Mouse (Mus musculus): ENCODE results near the gene Cass4. TPM values are rescaled to one million over a fixed set of nuclear protein-coding genes. Genes with fewer than 3 reads are reported as not detected.

Cass4 gene
- total RNA-seq, 2 experiments from 2014 or later: not detected

DNA sequence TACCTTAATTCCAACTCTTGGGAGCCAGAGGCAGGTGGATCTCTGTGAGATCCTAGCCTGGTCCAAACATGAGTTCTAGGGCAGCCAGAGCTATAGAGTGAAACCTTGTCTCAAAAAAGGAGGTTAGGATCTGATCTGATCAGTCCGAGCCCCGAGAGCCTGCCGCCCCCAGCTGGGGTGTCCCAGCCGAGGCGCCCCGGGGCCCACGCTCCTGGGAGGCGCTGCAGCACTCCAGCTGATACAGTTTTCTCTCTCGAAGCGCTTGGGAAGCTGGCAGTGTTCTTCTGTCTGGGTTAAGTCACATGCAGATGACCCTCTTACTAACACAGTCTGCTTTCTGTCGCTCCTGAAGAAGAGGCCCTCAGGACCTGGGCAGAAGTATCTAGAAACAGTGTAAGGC is 12.3 kb upstream of the Cass4 start:
- ATAC-seq (replicated peaks; ENCODE audit: low FRiP score, low TSS enrichment, poor library complexity, severe bottlenecking): no peak

DNA sequence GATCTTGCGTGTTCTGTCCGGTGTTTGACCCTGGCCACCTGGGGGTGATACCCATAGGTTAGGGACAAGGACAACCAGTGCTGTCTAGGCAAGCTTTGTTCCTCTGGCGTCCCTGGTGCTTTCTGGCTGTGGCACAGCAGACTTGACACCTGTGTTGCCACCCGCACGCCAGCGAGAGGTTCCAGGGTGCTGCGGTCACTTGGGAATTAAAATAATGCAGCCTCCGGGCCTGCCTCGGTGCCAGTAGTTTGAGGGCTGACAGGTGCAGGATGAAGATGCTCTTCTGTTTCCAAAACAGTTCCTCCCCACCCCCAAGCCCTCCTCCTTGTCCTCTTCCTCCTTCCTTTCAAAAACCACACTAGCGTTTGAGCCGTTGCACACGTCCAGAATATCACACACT is 11.7 kb upstream of the Cass4 start:
- ATAC-seq (replicated peaks; ENCODE audit: low FRiP score, low TSS enrichment, poor library complexity, severe bottlenecking): no peak

DNA sequence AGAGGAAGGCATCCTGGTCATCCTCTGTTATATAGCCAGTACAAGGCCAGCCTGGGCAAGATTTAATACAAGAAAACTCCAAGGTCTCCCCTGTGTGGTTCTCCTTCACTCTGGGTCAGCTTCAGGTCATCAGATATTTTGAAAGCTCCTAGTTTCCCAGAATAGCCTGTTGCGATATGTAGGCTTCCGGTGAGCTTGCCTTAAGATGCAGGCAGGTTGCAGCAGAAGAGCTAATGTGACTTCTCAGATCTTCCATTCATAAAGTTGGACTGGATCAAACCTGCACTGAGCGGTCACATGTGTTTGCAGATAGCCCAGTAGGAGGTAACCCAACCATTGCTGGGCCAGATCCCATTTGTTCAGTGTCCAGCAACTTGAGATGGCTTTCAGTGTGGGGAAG is 8.9 kb upstream of the Cass4 start:
- ATAC-seq (replicated peaks; ENCODE audit: low FRiP score, low TSS enrichment, poor library complexity, severe bottlenecking): no peak

DNA sequence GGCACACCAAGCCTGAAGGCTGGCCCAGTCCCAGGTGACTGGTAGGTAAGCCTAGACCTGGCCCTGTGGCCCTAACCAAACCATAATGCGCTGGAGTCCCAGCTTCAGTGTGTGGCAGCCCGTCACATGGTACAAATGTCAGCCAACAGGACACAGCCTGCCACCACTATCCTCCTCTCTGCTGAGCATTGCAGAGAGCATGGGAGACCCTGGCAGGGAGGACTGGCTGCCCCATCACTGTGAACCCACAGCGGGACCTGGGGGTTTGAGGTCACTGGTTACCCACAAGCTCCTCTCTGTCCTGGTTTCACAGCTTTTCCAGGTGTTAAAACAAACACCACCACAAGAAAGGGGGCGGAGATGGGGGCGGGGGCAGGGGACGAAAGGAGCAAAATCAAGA is 3.3 kb upstream of the Cass4 start:
- ATAC-seq (replicated peaks; ENCODE audit: low FRiP score, low TSS enrichment, poor library complexity, severe bottlenecking): no peak

DNA sequence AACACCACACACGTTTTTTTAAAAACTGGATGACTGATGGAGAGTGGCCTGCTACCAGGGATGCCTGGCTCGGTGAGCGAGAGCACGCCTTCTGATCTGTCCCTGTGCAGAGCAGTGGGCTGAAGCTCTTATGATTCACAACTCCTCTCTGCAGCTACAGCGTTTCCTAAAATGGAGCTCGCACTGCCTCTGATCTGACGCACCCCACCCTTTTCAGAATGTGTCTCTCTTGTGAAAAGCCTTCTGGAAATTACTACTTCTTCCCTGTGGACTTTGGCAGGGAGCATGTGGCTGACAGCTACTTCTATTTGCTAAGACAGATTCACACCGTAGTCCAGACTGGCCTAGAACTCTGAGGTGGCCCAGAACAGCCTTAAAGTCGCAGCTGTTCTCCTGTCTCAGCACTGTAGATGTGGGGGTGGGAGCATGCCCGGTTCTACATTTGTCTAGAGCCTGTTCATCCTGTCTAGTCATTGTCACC is 1.5 kb upstream of the Cass4 start:
- ATAC-seq (replicated peaks; ENCODE audit: low FRiP score, low TSS enrichment, poor library complexity, severe bottlenecking): no peak

DNA sequence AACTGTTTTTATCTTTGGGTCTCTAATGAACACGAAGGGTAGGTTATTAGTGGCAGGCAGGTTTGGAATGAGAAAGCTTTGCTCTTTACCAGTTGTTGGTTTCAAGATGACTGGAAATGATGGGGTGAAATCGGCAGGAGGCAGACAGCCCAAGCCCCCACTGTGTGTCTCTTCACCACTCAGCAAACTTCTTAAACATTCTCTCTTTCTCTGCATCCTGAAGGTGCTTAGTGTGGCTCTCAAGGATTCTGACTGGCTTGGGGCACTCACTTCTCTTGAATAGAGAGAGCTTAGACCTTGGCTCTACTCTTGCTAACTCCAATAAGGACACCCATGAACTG is 428 bp downstream of the Cass4 start:
- no peak for ATAC-seq (replicated peaks; ENCODE audit: low FRiP score, low TSS enrichment, poor library complexity, severe bottlenecking)

DNA sequence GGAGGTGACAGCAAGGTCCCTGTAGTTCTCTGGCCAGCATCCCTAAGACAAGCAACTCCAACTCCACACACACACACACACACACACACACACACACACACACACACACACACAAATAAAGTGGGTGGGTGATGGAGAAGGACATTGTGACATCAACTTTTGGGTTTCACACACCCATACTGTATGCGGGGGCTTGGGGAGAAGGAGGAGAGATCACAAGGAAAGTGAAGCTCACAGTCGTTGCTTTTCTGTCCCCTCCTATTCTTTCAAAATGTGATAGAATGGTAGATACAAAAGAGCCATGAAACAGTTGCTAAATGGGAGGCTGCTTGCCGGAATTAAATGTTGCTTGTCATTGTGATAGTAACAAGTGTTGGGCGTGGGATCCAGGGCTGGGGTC is 1.1 kb downstream of the Cass4 start:
- ATAC-seq (replicated peaks; ENCODE audit: low FRiP score, low TSS enrichment, poor library complexity, severe bottlenecking): no peak

DNA sequence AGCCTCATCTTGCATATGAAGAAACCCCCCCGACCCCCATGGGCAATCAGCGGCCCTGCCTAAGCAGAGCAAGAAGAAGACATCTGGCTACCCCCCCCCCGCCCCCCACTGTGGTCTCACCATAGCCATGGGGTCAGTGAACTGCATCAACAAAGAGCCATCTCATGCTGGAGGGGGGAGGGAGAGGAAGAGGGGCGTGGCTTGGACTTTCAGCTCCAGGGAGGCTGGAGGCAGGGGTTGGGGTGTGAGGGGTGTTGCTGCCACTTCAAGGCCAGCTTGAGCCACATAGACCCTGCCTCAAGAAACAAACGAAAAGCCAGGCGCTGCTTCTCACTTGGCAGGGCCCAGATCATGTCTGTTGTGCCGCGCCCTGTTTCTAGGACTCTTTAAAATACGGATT is 2.4 kb downstream of the Cass4 start:
- no peak for ATAC-seq (replicated peaks; ENCODE audit: low FRiP score, low TSS enrichment, poor library complexity, severe bottlenecking)

DNA sequence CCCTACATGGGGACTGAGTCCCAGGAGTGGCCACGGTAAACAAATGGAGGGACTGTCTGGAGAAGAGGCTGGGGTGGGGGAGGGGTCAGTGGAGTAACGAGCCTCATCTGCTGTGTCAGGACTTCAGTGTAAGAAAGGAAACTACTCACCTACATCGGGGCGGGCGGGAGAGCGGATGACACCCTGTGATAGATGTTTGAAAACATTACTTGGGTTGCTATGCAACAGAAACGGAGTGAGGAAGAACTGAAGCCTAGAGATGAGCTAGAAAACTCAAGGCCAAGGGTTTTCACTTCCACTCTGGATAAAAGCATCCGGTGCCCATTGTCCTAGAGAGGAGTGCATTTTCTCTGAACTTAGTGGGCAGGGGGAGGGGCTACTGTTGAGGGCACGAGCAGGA is 6.3 kb downstream of the Cass4 start:
- ATAC-seq (replicated peaks; ENCODE audit: low FRiP score, low TSS enrichment, poor library complexity, severe bottlenecking): no peak

DNA sequence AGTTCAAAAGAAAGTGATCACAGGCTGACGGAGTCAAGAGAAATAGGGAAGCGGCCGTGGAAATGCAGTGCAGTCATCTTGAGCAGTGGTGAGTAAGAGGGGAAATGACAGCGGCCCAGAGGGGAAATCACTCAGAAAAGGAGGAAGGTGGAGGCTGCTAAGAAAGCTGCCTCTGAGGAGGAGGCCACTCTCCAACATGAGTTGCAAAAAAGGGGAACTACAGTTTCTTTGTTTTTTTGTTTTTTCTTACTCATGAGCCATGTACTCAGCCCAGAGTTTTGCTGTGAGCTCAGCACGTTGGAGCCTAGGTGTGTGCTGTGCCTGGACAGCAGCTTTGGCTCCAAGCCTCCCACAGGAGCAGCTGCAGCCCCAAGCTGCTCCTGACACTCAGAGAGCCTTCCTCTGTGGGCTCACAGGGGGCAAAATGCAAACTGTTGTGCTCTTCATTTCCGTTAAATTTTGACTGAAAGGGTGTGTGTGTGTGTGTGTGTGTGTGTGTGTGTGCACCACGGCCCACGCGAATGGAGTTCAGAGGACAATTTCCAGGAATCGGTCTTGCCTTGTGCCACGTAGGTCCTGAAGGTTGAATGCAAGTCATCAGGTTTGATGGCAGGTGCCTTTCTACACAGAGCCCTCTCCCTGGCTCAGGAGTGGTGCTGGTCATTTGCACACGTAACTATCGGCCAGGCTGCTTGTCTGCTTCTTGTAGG is 7.7 kb downstream of the Cass4 start:
- peak; percentile 56 for ATAC-seq (replicated peaks; ENCODE audit: low FRiP score, low TSS enrichment, poor library complexity, severe bottlenecking)

DNA sequence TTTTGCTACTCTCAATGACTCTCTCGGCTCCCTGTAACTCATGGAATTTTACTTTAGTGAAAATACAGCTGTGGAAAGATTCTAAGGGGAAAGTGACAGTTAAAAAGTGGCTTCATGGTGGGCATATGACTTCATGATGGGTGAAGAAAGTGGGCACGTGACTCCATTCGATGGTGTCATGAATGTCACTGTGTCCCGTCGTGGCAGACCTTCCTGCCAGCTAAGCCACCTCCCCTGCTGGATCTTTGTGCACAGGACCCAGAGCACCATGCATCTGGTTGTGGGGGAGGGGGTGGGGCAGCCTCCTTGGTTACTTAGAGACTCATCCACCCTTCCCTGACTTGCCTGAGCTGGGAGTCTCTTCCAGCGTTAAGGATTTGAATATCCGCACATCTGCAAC is 10.6 kb downstream of the Cass4 start:
- no peak for ATAC-seq (replicated peaks; ENCODE audit: low FRiP score, low TSS enrichment, poor library complexity, severe bottlenecking)

DNA sequence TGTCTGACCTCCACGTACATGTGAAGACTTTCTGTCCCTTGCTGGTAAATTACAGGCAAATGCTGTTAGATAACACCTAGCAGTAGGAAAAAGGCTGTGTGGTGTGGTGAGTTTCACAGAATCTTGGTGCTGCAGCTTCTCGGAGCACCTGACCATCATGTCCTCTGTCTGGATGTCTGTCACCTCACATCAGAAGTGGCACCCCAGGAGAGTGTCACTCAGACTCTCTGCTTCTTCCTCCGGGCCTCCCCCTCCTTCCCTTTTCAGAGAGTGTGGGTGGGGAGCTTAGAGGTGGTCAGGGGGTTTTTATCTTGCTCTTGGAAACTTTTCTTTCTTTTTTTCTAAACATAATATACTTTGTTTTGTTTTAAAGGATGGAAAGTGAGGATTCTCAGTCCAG is 11.4 kb downstream of the Cass4 start:
- no peak for ATAC-seq (replicated peaks; ENCODE audit: low FRiP score, low TSS enrichment, poor library complexity, severe bottlenecking)

DNA sequence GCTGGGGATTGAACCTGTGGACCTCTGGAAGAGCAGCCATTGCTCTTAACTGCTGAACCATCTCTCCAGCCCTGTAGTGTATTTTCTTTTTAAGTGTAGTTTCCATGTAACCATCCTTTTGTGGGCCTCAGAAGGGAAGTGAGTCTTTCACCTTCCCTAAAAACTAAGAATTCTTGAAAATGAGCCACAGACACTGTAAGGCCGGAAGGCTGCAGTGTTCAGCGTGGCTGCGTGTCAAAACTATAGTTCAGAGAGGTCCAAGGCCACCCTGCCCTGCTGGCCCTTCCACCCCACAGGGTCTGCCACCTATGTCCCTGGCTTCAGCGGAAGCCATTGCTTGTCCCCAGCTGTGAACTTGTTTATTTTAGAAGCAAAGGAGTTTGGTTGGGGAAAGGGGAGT is 12.6 kb downstream of the Cass4 start:
- no peak for ATAC-seq (replicated peaks; ENCODE audit: low FRiP score, low TSS enrichment, poor library complexity, severe bottlenecking)

DNA sequence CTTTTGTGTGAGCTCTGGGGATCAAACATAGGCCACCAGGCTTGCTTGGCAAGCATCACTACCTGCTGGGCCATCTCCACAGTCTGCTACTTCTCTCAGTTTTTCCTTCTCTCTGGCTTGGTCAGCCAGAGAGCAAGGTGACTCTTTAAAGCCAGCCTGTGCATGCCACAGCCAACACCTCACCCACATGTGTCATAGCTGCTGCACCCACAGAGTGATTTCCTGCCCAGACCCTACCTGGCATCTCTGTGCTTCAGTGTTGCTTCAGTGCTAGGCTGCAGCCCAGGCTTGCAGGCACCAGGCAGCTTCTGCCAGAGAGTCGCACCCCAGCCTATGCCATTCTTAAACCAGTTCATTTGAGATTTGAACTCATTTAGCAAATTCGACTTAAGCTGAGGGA is 13.9 kb downstream of the Cass4 start:
- ATAC-seq (replicated peaks; ENCODE audit: low FRiP score, low TSS enrichment, poor library complexity, severe bottlenecking): no peak

DNA sequence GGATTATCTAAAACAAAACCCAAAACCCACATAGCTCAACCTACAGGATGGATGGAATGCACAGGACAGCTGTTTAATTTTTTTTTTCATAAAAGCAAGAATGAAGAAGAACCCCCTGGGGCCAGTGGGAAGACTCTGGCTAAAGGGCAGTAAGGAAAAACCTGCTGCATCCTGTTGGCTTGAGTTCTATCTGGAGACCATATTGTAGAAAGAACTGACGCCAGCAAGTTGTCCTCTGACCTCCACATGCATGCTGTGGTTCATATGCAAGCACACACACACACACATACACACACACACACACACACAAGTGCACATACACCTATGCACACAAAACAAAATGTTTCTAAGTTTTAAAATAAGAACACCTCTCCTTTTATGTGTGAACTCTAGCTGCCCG is 17.1 kb downstream of the Cass4 start:
- ATAC-seq (replicated peaks; ENCODE audit: low FRiP score, low TSS enrichment, poor library complexity, severe bottlenecking): no peak

DNA sequence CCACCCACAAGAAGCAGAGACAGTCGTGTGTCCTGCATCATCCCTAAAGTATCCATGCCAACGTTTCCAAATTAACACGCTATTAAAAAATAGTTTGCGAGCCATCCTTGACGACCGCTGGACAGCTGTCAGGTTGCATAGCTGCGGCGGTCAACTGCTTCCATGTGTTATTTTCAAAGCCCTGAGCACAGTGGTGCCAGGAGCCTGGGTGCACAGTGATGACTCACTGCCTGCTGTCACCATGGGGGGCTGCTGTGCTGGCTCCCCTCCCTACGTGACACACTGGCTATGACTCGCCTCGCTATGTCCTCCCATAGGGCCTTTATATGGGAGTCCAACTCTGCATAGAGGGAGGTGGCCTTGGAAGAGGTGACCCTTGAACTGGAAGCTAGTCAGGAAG is 17.5 kb downstream of the Cass4 start:
- no peak for ATAC-seq (replicated peaks; ENCODE audit: low FRiP score, low TSS enrichment, poor library complexity, severe bottlenecking)

DNA sequence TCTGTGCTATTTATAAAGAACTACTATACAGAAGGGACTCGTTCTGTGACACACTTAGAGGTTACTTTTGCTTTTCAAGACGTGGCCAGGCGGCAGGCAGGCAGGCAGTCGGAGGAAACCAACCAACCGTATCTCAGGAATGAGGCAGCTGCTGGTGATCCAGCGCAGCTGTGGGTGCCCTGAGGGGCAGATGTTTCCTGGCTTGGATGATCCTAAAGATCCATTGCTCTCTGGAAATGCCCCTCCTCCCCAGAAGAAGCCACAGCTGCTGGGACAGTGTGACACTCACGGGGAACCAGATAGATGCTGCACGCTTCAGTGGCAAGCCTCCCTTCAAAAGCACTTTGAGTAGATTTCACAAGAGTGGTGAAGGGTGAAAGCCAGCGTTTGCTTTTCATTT is 18.9 kb downstream of the Cass4 start:
- ATAC-seq (replicated peaks; ENCODE audit: low FRiP score, low TSS enrichment, poor library complexity, severe bottlenecking): no peak

DNA sequence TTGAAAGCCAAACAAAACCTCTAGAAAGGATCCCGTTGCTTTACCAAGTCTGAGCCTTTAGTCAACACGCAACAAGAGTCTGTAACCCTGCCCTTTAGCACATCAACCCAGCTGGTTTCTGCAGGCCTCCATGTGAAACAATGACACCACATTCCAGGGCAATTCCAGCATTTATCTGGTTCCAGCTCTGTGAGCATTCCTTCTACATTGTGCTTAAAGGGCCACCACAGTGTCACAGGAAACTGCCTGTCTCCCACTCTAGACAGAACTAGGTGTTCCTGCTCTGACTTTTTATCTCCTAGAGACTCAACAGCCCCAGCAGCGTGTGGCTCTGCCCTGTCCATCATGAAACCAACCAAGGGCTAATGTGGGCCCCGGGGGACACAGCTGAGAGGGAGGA is 19.7 kb downstream of the Cass4 start:
- ATAC-seq (replicated peaks; ENCODE audit: low FRiP score, low TSS enrichment, poor library complexity, severe bottlenecking): no peak

DNA sequence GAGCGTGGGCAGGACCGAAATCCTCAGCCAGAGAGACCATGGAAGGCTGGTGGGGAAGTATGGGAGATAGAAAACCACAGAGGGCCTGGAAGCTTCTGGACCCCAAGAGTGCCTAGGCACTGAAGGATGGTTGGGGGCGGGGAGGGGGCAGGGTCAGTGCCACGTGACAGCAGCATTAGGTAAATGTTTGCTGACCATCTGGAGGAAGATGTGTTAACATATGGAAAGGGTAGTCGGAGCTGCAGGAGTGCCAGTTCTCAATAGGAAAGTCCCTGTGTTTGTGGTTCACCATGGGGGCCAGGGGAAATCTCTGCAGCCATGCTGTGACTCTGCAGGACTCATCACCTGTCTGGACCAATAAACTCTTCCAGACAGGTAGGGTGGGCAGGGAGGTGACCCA is 20.3 kb downstream of the Cass4 start:
- ATAC-seq (replicated peaks; ENCODE audit: low FRiP score, low TSS enrichment, poor library complexity, severe bottlenecking): no peak

DNA sequence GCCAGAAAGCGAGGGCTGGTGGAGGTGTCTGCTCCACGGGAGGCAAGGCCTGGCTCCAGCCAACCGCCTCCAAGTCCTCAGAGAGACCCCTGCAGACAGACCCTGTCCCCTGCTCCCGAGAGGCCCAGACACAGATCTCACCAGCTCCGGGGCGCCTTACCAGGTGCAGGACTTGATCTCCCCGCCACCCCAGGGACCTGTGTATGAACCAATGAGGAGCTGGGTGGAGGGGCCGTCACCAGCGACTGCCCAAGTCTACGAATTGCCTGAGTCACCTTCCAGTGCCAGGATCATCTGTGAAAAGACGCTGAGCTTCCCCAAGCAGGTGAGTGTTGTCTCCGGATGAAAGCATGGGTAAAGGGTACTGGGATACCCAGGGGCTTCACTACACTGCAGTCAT is 22.6 kb downstream of the Cass4 start:
- ATAC-seq (replicated peaks; ENCODE audit: low FRiP score, low TSS enrichment, poor library complexity, severe bottlenecking): no peak

DNA sequence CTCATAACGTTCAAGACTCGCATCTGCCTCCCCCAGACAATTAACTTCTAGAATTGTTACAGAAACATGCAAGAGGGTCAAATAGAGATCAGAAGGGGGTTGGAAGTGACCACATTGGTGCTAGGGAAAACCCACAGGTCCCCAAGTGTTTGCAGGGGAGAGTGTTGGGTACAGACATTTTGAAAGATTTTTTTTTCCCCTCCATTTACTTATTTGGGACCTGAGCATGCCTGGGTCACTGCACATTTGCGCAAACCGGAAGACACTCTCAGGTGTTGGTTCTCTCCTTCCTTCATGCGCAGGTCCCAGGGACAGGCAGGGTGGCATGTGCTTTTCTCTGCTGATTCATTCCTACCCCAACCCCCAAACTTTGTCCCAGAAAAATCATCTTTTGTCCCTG is 23.3 kb downstream of the Cass4 start:
- no peak for ATAC-seq (replicated peaks; ENCODE audit: low FRiP score, low TSS enrichment, poor library complexity, severe bottlenecking)

DNA sequence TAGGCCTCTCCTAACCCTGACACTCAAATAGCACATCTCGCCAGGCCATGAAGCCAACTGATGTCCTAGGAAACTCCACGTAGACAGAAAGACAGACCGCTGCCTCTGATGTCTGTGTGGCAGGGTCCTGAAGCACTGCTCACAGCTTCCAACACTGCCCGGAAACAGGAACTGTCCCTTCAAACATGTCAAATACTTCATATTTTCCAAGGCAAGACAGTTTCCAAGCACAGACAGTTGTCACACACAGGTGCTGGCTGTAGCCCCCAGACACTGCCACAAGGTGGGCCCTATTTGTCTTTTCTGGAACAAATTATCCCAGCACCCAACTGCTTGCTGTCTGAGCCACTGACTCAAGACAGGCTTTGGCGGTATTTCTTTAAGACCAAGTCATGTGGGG is 24.6 kb downstream of the Cass4 start:
- ATAC-seq (replicated peaks; ENCODE audit: low FRiP score, low TSS enrichment, poor library complexity, severe bottlenecking): no peak
